Mouse (Mus musculus): Measurements from ENCODE around the gene Sh3pxd2a. TPM values are rescaled to one million over a fixed set of nuclear protein-coding genes. Genes with fewer than 3 reads are reported as not detected.

The Sh3pxd2a gene
- polyA plus RNA-seq, 1 experiment, result 47.6 TPM

DNA sequence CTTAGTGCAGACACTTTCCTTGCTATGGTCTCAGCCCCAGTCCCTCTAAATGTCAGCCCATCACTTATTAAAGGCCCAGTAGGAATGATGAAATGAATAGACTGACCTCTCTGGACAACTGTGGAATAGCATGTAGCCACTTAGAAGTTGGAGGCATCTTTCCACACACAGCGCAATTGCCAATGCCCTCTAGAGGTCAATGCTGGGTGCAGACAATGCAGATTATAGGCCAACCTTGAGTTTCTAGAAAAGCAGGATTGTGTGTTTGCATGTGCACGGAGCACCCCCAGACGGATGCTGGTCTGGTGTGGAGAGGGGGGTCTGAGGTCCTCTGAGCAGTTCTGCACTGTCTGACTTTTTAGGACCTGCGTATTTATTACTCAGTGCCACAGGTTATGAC, 39.4 kb upstream of the Sh3pxd2a start:
- Histone ChIP-seq H3K4me1 (ENCODE audit: control insufficient read depth, insufficient read depth, low read length) (no peaks in the 10 kb centered on the region), H3K4me3 (ENCODE audit: low read depth, low read length) (no peak overlapping the region), H3K27me3 (ENCODE audit: control insufficient read depth, insufficient read depth, low read length, poor library complexity, severe bottlenecking) (no peaks in the 10 kb centered on the region), H3K9ac (ENCODE audit: low read depth, poor library complexity, severe bottlenecking) (no peak overlapping the region), H3K9me3 (replicated peaks; ENCODE audit: control insufficient read depth, insufficient read depth, low read length, poor library complexity, severe bottlenecking) (no peaks in the 10 kb centered on the region), H3K27ac (ENCODE audit: insufficient read depth, low read length) (no peak overlapping the region), H3K36me3 (ENCODE audit: control insufficient read depth, insufficient read depth, low read length, poor library complexity, severe bottlenecking) (no peaks in the 10 kb centered on the region)
- no peak for TF ChIP-seq POLR2A (IDR thresholded peaks at IDR 0.05; ENCODE audit: insufficient read depth, low read length)
- no peak for TF ChIP-seq EP300 (IDR thresholded peaks at IDR 0.05; ENCODE audit: insufficient read depth, low read depth, low read length)
- TF ChIP-seq CTCF (IDR thresholded peaks at IDR 0.05; ENCODE audit: low read depth, low read length), result peak; percentile 34

- no peak for TF ChIP-seq EP300 (IDR thresholded peaks at IDR 0.05; ENCODE audit: insufficient read depth, low read depth, low read length)
- peak; percentile 26 for TF ChIP-seq CTCF (IDR thresholded peaks at IDR 0.05; ENCODE audit: low read depth, low read length)
- no peak for TF ChIP-seq POLR2A (IDR thresholded peaks at IDR 0.05; ENCODE audit: insufficient read depth, low read length)
Measured at GRCm38 (mm10) chr19:47502563-47502962, 38.4 kb upstream of the Sh3pxd2a start.

DNA sequence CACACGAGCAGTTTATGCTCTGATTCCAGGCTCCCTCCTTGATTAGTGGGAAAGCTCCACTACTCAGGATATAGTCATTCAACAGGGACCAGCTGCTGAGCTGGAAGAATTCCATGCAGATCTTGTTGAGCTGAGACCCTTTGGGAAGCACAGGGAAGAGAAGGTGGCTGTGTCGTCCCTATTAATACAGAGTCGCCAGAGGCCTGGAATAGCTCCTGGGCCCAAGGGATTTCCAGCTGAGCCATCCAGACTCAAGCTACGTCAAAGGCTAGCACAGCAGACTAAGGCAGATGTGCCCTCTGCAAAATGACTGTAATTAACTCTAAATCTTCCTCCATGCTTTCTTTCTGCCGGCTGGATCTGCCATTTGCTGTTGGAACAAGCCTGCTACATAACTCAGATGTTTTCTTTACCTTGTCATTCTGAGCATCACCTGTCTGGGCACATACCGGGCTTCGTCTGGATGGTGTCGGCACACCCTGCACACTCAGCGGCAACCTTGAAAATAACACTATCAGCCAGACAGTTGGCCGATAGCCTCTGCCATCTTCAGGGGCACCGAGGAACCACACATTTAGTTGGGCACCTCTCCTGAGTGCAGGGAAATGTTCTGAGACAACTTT, 36.3 kb upstream of the Sh3pxd2a start:
- Histone ChIP-seq H3K27me3 (ENCODE audit: control insufficient read depth, insufficient read depth, low read length, poor library complexity, severe bottlenecking) (no peaks in the 10 kb centered on the region), H3K4me1 (ENCODE audit: control insufficient read depth, insufficient read depth, low read length) (no peaks in the 10 kb centered on the region), H3K9ac (ENCODE audit: low read depth, poor library complexity, severe bottlenecking) (no peak overlapping the region), H3K9me3 (replicated peaks; ENCODE audit: control insufficient read depth, insufficient read depth, low read length, poor library complexity, severe bottlenecking) (no peaks in the 10 kb centered on the region), H3K36me3 (ENCODE audit: control insufficient read depth, insufficient read depth, low read length, poor library complexity, severe bottlenecking) (no peaks in the 10 kb centered on the region), H3K4me3 (ENCODE audit: low read depth, low read length) (no peak overlapping the region), H3K27ac (ENCODE audit: insufficient read depth, low read length) (no peak overlapping the region)
- no peak for TF ChIP-seq CTCF (IDR thresholded peaks at IDR 0.05; ENCODE audit: low read depth, low read length)
- TF ChIP-seq POLR2A (IDR thresholded peaks at IDR 0.05; ENCODE audit: insufficient read depth, low read length), result no peak
- no peak for TF ChIP-seq EP300 (IDR thresholded peaks at IDR 0.05; ENCODE audit: insufficient read depth, low read depth, low read length)

More at GRCm38 (mm10) chr19:47502563-47502962, 38.4 kb upstream of the Sh3pxd2a start:
- Histone ChIP-seq H3K4me1 (ENCODE audit: control insufficient read depth, insufficient read depth, low read length) (no peaks in the 10 kb centered on the region), H3K9ac (ENCODE audit: low read depth, poor library complexity, severe bottlenecking) (no peak overlapping the region), H3K4me3 (ENCODE audit: low read depth, low read length) (no peak overlapping the region), H3K36me3 (ENCODE audit: control insufficient read depth, insufficient read depth, low read length, poor library complexity, severe bottlenecking) (no peaks in the 10 kb centered on the region), H3K9me3 (replicated peaks; ENCODE audit: control insufficient read depth, insufficient read depth, low read length, poor library complexity, severe bottlenecking) (no peaks in the 10 kb centered on the region), H3K27ac (ENCODE audit: insufficient read depth, low read length) (no peak overlapping the region), H3K27me3 (ENCODE audit: control insufficient read depth, insufficient read depth, low read length, poor library complexity, severe bottlenecking) (no peaks in the 10 kb centered on the region)

GRCm38 (mm10) chr19:47499841-47500240, 35.6 kb upstream of the Sh3pxd2a start:
- no peaks in the 10 kb centered on the region for H3K27me3 ChIP-seq (ENCODE audit: control insufficient read depth, insufficient read depth, low read length, poor library complexity, severe bottlenecking)
- no peaks in the 10 kb centered on the region for H3K4me1 ChIP-seq (ENCODE audit: control insufficient read depth, insufficient read depth, low read length)
- H3K4me3 ChIP-seq (ENCODE audit: low read depth, low read length), result no peak overlapping the region
- no peaks in the 10 kb centered on the region for H3K36me3 ChIP-seq (ENCODE audit: control insufficient read depth, insufficient read depth, low read length, poor library complexity, severe bottlenecking)
- H3K9me3 ChIP-seq (replicated peaks; ENCODE audit: control insufficient read depth, insufficient read depth, low read length, poor library complexity, severe bottlenecking), result no peaks in the 10 kb centered on the region
- TF ChIP-seq EP300 (IDR thresholded peaks at IDR 0.05; ENCODE audit: insufficient read depth, low read depth, low read length), result no peak
- TF ChIP-seq POLR2A (IDR thresholded peaks at IDR 0.05; ENCODE audit: insufficient read depth, low read length), result no peak
- TF ChIP-seq CTCF (IDR thresholded peaks at IDR 0.05; ENCODE audit: low read depth, low read length), result no peak
- H3K9ac ChIP-seq (ENCODE audit: low read depth, poor library complexity, severe bottlenecking), result no peak overlapping the region
- H3K27ac ChIP-seq (ENCODE audit: insufficient read depth, low read length), result no peak overlapping the region

DNA sequence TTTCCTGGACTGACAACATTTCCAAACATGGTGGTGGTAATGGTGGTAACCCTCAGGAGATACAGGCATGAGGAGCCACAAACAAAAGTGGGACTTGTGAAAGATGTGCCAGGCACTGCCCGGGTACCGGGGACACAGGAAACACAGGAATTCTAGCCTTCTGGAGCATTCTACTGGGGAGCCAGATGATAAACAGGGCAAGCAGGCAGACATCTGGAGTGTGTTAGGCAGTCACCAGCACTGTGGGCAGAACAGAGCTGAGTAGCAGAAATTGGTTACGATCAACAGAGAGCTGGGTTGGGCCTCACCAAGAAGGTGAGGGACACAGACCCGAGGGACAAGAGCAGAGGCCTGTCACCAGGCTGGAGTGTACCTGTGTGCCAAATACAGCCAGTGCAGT, 34.7 kb upstream of the Sh3pxd2a start:
- Histone ChIP-seq H3K9ac (ENCODE audit: low read depth, poor library complexity, severe bottlenecking) (no peak overlapping the region), H3K27ac (ENCODE audit: insufficient read depth, low read length) (no peak overlapping the region), H3K27me3 (ENCODE audit: control insufficient read depth, insufficient read depth, low read length, poor library complexity, severe bottlenecking) (no peaks in the 10 kb centered on the region), H3K4me3 (ENCODE audit: low read depth, low read length) (no peak overlapping the region), H3K9me3 (replicated peaks; ENCODE audit: control insufficient read depth, insufficient read depth, low read length, poor library complexity, severe bottlenecking) (no peaks in the 10 kb centered on the region), H3K4me1 (ENCODE audit: control insufficient read depth, insufficient read depth, low read length) (no peaks in the 10 kb centered on the region), H3K36me3 (ENCODE audit: control insufficient read depth, insufficient read depth, low read length, poor library complexity, severe bottlenecking) (no peaks in the 10 kb centered on the region)
- TF ChIP-seq POLR2A (IDR thresholded peaks at IDR 0.05; ENCODE audit: insufficient read depth, low read length) (no peak), EP300 (IDR thresholded peaks at IDR 0.05; ENCODE audit: insufficient read depth, low read depth, low read length) (no peak), CTCF (IDR thresholded peaks at IDR 0.05; ENCODE audit: low read depth, low read length) (no peak)

DNA sequence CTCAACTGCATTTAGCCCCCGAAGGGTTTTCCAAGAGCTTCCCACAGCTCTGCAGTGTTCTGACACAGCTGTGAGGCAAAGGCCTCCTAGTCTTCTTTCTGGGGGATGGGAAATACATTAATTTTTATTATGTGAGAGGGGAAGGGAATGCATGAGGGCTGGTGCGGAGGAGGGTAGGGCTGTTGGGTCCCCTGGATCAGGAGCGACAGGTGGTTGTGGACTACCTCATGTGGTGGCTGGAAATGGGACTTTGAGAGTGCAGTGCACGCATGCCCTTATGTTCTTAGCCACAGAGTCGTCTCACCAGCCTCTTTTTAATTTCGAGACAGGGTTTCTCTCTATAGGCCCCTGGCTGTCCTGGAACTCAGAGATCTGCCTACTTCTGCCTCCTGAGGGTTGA, 33.5 kb upstream of the Sh3pxd2a start:
- Histone ChIP-seq H3K4me1 (ENCODE audit: control insufficient read depth, insufficient read depth, low read length) (no peaks in the 10 kb centered on the region), H3K36me3 (ENCODE audit: control insufficient read depth, insufficient read depth, low read length, poor library complexity, severe bottlenecking) (no peaks in the 10 kb centered on the region), H3K27ac (ENCODE audit: insufficient read depth, low read length) (no peak overlapping the region), H3K4me3 (ENCODE audit: low read depth, low read length) (no peak overlapping the region), H3K27me3 (ENCODE audit: control insufficient read depth, insufficient read depth, low read length, poor library complexity, severe bottlenecking) (no peaks in the 10 kb centered on the region), H3K9ac (ENCODE audit: low read depth, poor library complexity, severe bottlenecking) (no peak overlapping the region), H3K9me3 (replicated peaks; ENCODE audit: control insufficient read depth, insufficient read depth, low read length, poor library complexity, severe bottlenecking) (no peaks in the 10 kb centered on the region)
- TF ChIP-seq POLR2A (IDR thresholded peaks at IDR 0.05; ENCODE audit: insufficient read depth, low read length) (no peak), EP300 (IDR thresholded peaks at IDR 0.05; ENCODE audit: insufficient read depth, low read depth, low read length) (no peak), CTCF (IDR thresholded peaks at IDR 0.05; ENCODE audit: low read depth, low read length) (no peak)
